Mouse (Mus musculus) thymus, adult 18-20 months (tissue): ENCODE measurements around the gene Adad2.

Experiments
- DNase-seq, 2 experiments: peaks; one replicate each; pipeline ENCODE4 v3.0.0; 2022; ENCODE audit warnings: mixed read lengths in 2 of 2

The Adad2 gene

DNA sequence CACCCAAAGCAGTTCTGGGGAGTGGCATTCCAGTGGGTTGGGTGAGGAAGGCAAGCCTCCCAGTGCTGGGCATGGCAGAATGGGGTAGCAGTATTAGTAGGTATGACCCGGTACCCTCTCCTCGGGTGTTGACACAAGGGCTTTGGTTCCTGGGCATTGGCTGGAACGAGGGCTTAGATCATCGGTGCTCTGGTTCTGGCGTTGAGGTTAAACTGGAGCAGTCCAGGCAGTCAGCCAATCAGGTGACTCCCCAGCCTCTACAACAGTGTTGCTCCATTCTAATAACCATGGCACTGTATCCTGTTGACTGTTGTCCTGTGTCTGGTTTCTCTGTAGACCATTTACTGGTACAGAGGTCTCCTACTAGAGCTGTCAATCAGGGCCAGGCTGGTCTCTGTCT is 5.0 kb downstream of the Adad2 start:
- DNase-seq, result no peak

DNA sequence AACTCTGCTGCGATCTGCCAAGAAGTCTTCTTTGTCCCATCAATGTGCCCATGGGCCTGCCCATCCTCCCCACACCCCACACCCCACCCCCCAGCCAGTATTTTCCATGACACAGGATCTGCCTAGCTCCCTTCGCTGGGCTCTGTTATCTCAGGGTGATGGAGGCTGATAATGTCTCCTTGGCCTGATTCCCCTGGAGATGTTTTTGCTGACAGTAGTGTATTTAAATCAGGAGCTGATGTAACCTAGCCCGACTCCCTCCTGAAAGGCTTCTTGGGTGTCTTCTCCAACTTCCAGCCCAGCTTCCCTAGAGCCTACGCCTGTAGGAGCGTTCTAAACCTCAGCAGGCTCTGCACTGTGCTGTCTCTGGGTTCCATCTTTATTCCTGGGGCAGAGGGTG is 6.3 kb downstream of the Adad2 start:
- no peak for DNase-seq

DNA sequence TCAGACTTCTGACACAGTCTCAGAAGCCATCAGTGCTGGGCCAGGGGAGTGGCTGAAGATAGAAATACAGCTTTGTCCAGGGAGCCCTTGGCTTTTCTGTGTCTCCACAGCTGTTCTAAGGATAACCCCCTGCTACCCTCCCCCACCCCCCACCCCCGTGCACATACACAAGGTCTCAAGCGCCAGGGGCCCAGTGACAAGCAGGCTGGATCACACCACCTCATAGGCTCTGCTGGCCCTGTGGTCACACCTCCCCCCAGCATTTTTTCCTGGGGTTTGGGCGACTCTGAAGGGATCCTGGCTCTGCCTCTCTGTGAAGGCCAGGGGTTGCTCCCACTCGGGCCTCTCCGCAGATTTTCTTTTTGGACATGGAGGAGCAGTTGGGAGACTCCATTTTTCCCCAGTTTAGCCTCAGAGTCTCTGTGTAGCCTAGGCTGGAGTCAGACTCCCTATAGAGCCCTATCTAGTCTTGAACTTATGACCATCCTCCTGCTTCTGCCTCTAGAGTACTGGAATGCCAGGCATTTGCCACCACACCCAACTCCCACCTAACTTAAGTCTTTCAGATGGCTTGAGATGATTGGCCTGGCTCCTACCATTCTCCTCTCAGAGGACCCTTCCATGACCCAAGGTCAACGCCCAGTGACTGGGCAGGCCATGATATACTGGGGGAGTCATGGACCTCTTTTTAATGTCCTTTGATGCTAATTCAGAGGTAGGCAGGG is 7.7 kb downstream of the Adad2 start:
- no peak for DNase-seq

DNA sequence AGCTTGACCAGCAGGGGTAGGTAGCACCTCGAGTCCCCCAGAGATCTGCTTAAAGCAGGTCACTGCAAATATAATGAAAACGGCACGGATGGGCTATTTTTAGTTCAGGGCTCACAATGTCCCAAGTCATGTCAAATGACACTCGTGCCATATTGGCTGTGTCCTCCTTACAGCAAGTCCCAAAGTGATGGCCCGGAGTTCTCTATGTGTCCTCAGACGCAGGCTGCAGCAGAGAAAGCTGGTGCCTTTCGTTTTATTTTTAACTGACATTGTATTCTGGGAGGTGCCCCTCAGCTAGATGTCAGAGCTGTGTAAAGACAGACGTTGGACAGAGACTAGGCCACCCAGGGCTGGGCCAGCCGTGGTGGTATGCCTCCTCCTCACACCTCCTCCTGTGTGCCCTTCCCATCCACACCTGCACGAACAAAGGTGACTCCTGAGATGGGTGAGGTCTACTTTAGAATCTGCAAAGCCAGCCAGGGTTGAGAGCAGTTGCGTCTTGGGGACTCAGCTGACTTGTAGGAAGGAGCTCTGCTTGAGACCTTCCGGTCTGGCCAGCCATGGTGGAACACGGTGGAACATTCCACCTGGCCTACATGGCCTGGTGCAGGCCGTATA is 8.4 kb downstream of the Adad2 start:
- DNase-seq, result no peak

DNA sequence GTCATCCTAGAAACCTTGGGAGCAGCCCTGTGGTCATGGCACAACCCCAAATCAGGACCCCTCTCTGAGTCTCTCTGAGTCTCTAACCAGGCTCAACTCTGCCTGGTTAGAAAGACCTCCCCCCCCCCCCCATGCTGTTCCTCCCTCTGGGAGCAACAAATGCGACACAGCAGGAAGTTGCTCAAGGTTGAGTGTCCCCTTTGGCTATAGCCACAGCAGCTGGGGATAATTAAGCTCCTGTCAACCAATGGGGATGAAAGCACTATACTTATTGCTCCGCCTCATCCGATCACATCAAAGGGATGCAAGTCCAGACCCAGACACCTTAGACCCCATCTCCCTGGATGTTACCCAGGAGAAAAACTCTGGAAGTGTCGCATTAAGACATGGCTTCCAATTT is 10.0 kb downstream of the Adad2 start:
- no peak for DNase-seq

DNA sequence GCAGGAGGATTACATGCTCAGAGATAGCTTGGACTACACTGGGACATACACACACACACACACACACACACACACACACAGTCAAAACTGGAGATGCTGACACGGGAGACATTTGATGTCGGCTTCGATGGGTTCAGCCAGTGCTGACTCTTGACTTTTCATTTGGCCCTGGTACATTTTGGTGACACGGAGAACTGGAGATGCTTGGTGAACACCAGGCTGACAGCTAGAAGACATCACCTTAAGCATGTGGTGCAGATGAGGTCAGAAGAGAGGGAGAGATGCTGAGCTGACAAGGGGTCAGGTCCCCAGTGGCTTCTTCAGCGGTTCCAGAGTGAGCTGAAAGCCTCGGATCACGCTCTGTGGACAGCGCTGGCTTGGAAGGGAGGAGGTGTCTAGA is 10.5 kb downstream of the Adad2 start:
- no peak for DNase-seq

DNA sequence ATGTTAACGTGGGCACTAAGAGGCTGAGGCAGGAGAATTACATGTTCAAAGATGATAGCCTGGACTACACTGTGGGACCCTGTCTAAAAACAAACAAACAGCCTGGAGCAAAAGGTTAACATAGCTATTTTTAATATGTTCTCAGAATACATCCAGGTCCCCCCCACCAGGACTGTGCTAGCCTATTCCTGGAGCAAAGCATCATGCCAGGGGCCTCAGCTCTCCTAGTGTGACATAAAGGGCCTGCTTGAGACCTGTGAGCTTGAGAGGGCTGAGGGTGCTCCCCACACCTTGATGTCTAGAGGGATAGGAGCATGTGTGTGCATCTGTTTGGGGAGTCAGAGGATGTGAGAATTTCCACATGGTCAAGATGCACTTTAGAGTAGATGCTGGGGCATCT is 11.2 kb downstream of the Adad2 start:
- no peak for DNase-seq

DNA sequence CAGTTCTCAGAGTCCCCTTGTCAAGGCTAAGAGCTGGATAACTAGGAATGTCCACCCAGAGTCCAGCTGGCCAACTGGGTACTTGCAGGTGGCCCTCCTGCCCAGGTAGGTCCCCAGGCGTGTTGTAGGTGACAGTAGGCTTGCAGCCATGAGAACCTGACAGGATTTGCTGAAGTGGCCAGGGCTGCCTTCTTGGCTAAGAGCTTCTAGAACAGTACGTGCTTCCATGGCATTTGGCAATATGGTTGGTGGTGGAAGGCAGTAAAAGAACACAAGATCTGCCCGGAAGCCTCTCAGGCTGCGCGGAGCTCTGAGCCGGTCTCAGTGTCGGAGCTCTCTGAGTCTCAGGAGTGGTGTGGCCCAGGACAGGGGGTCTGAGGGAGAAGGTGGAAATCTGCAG is 12.4 kb downstream of the Adad2 start:
- DNase-seq, result no peak

DNA sequence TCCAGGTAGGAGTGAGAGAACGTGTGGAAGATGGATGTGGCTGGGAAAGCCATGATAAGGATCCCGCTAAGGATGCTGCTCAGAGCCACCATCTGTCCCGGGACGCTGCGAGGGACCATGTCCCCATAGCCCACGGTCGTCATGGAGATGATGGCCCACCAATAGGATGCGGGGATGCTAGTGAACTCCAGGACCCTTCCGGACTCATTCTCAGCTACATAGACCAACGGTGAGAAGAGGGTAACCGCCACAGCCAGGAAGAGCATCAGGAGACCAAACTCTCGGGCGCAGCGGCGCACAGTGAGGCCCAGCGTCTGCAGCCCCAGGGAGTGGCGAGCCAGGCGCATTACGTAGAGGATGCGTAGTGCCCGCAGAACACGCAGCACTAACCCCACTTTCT is 13.2 kb downstream of the Adad2 start:
- no peak for DNase-seq

DNA sequence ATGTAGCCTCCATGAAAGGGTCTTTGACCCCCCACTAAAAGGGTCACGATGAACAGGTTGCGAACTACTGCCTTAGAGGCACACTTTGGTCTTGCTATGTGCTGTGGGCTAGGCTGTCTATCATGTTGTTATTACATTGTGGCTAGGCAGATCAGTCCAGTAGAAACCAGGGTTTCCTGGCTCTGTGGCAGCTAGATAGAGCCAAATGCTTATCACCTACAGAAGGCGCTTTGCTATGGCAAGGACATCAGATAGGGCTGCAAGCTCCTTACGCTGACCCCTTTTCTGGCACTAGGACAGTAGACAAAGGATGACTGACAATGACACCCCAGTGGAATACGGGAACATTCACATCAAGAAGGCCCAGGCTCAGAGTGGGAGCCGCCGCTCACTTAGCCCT is 14.7 kb downstream of the Adad2 start:
- no peak for DNase-seq

DNA sequence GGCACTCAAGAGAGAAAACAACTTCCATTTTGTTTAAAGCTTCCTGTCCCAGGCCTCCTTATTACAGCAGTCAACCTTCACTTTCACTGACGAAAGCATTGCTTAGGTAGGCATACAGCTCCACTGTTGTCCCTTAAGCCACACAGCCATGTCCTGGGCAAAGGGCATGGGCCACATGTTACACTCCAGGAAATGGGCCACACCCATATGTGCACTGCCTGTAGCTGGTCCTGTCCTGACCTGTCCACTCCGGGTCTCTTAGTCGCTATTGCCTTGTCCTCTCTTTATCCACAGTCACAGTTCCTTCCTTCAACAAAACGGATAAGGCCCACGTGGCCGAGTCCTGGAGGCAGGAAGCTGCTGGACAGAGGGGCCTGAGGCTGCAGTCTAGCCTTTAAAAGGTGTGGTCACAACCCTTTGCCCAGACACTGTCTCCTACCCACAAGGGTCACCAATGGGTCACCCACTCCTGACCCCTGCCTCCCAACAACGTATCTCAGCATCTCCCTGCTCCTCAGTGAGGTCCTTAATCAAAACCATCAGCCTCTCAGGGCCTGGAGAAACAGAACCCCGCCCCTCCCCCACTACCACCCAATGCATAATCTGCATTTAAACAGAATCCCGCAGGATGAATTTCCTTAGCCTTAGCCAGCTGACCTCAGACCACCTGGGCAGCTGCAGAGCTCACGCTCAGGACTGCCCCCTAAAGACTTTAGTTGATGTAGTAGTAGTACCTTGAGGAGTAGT is 15.2 kb downstream of the Adad2 start:
- no peak for DNase-seq

DNA sequence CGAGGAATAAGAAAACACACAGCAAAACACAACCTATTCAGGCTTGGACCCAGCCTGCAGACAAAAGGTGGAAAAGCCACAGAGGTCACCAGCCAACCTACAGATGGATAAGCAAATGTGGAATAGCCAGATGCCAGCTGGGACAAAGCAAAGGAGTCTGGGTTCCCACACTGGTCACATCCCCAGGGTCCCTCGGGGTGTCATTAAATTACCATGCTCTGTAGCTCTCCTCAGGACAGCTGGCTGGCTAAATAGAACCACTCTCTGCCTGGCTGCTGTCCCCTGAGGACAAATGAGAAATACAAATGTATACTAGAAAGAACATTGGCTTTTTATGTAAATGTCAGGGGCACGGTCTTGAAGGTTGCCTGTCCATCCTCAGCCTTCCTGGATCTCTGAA is 18.3 kb downstream of the Adad2 start:
- no peak for DNase-seq

DNA sequence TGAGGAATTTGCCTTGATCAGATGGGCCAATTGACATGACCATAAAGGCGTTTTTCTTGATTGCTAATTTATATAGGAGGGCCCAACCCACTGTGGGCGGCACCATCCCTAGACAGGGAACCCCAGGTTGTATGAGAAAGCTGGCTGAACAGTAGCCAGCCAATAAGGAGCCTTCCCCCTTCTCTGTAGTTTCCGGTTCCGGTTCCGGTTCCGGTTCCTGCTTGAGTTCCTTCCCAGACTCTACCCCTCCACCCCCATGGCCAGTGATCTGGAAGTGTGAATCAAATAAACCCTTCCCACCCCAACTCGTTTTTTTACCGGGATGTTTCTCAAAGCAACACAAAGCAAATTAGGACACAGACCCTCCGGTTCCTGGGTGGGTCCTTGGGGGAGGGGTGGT is 19.7 kb downstream of the Adad2 start:
- DNase-seq, result no peak

DNA sequence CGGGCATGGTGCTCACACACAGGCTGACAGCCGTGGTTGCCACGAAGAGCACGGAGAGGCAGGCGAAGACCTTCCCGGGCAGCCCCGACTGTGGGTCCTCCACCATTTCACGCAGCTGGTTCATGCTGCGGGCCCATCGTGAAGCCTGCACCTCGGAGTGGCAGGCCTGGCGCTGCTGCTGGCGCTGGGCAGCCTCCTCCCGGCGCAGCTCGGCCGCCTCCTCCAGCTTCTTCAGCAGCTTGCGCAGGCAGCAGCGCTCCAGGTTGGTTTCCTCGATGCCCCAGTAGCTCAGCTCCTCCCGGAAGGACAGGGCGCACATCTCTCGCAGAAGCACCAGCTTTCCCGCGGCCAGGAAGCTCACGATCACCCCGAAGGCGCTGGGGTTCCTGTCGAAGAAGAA is 20.4 kb downstream of the Adad2 start:
- DNase-seq, result no peak

DNA sequence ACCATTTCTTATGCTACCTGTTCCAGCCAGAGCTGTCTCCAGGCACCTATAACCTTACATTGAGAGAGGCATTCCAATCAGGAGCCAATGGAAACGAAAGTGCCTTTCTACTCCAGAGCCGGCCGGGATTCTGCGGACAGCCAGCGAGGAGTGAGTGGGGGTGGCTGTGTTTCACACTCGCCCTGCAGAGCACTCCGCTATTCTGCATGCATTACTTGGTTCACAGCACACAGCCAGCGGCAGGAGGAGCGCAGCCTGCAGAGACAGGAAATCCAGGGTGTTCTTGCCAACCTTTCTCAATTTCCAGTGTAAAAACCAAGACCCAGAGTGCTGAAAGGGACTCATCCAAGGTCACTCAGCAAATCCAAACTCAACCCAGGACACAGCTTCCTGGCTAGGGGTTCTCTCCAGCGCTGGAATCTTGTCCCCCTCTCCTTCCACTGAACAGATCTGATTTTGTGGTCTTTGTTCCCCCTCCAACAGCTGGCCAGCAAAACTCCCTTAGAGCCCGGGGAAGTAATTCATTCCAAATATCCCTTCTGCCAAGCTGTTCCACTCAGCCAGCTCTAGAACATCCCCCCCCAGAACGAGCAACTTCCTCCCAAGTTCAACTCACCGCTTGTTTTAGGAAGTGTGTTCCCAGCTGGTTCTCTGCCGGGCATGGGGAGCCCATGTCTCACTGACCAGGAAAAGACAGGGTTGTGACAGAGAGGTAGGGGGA is 22.2 kb downstream of the Adad2 start:
- no peak for DNase-seq

DNA sequence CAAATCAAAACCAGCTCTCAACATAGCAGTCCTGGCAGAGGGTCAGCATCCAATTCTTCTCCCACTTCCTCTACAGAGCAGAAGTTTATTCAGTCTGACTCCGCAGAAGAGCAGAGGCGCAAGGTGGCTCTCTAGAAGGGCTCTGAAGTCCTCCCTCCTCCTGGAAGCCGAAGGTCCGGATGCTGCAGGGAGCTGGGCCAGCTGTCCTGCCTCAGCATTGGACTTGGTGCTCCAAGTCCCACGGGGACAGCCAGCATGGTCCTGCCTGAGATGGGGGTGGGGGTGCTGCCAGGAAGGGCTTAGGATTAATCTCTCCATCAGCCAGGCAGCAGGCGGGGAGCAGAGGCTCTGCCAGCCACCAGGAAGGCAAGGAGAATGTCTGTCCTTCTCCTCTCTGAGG is 22.8 kb downstream of the Adad2 start, which contains the start of gene Kcng4:
Gene Kcng4, minus strand, starts transcription at position 303 of the 400 bp plus-strand sequence.
- no peak for DNase-seq

DNA sequence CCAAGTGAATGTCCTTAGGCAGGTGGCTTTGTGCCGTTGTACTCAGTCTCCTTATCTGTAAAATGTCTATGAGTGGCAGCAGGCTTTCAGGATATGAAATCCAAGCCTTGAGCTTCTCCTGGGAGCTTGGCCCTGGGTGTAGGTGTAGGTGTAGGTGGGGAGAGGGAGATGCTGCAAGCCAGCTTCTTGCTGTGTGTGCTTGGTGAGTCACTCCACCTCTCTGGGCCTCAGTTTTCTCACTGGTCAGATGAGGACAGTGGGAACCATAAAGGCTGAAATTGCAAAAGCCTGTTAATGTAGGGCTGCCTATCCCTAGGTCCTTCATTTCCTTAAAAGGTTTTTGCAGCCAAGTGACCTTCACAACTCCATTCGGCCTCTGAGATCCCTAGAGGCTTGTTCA is 23.4 kb downstream of the Adad2 start:
- DNase-seq, result no peak

DNA sequence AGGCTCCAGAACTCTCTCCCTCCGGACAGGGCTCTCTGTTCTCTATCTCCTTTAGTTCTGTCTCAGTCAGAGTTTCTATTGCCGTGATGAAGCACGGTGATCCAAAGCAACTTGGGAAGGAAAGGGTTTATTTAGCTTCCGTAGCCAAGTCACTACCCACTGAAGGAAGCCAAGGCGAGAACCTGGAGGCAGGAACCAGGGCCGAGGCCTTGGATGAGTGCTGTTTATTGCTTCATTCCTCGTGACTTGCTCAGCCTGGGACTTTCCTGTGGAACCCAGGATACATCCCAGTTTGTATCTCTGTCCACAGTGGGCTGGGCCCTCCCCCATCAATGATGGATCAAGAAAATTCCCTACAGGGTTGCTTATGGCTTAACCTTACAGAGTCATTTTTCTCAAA is 24.2 kb downstream of the Adad2 start:
- DNase-seq, result no peak

DNA sequence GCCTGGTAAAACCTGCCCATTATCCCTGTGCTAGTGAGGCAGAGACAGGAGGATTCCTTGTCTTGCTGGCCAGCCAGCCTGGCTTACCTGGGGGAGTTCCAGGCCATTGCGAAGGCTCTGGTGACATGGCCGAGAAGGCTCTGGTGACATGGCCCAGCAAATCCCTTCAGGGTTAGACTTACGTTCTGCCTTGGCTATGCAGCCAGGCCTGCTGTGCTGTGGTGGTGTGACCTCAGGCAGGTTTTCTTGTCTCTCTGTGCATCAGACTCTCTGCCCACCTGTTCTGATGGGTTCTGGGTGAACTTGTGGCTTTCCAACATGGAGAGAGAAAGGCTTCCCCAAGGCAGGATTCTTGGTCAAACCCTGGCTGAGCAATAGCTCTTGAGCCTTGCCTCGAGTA is 24.8 kb downstream of the Adad2 start:
- no peak for DNase-seq

DNA sequence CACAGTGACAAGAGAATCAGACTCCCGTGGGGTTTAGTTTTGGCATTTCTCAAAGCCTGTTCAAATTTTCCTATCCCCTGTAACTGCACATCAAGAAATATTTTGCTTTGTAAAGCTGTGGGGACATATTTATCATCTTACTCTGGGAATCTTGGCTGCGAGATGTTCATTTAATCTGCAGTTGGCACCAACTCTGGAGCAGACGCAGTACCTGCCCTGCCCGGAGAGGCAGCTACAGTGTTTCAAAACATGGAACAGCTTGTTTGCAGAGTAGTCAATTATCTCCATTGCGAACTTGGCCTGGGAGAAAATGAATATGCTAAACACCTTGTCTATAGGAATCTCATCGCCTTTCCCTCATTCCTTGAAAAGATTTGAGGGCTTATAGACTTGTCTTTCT is 25.7 kb downstream of the Adad2 start:
- no peak for DNase-seq

DNA sequence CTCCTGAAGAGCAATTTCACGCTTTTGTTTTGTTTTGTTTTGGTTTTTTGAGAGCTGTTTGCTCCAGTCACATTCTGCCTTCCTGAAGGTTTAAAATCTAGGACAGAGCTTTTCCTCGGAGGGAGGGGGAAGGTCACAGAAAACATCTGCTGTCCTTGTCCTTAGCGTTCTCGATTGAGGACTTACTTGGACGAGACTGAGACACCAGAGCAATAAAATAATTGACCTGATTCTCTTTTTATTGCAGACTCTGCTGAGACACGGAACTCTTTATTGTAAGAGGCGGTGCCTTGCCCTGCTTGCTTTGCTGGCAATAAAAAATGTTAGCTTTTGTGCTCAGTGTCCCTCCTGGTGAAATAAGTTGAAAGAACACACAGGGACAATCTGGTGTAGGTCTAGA is 27.3 kb downstream of the Adad2 start:
- no peak for DNase-seq

DNA sequence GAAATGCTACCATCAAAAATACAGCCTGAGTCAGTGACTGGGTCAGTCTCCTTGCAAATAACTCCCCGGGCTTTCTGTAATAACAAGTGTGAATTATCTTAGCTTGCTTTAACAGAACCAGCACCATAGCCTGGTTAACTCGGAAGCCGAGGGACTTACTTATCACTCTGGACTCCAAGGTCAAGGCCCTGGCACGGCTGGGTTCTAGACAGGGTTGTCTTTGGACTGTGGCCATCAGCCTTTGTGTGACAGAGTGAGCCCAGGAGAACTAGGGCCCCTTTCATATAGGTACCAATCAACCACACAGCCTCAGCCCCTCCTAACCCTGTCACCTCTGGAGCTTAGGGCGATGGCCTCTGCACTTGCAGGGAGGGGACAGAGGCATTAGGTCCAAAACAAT is 28.5 kb downstream of the Adad2 start:
- DNase-seq, result no peak

DNA sequence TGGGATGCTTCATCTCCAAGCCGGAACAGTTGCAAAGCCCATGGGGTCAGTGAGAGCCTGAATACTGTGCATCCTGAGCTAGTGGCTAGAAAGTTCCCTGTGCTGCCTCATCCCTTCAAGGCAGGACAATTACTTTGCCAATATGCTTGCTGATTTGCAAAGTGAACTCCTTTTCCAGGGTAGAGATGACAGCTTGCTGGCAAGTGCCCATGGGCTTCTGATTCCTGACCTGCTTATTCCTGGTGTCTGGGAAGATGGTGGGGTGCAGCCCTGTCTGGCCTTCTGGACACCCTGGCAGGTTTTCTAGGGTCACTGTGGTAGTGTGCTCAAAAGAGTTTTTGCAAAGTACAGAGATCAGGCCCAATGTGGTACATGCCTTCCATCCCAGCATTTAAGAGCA is 30.4 kb downstream of the Adad2 start:
- no peak for DNase-seq
